Mouse (Mus musculus) forebrain, embryonic 13.5 days (tissue): ENCODE results near the gene Pvalb. TPM values are rescaled to one million over a fixed set of nuclear protein-coding genes. Genes with fewer than 3 reads are reported as not detected.

Source experiments
- ATAC-seq: fragments of 200-750 bp; cut with Nextera tagmentation; 2 replicates; pipeline ENCODE4 v1.8.0; 2017
- H3K27ac ChIP-seq: fragments of 300-500 bp; sonication (generic); 2 replicates; pipeline ENCODE4 v1.5.1; 2015; ENCODE audit warnings: inconsistent platforms, mild to moderate bottlenecking, moderate library complexity
- H3K27me3 ChIP-seq: fragments of 300-500 bp; sonication (generic); 2 replicates; pipeline ENCODE4 v1.6.1; 2015; ENCODE audit warnings: mild to moderate bottlenecking, inconsistent platforms
- H3K36me3 ChIP-seq: fragments of 300-500 bp; sonication (generic); 2 replicates; pipeline ENCODE4 v1.6.1; 2015; ENCODE audit warnings: mild to moderate bottlenecking, inconsistent platforms; ENCODE audit not compliant: poor library complexity, severe bottlenecking
- H3K4me1 ChIP-seq: fragments of 300-500 bp; sonication (generic); 2 replicates; pipeline ENCODE4 v1.6.1; 2015; ENCODE audit warnings: inconsistent platforms
- H3K4me2 ChIP-seq: fragments of 300-500 bp; sonication (generic); 2 replicates; pipeline ENCODE4 v1.6.1; 2015; ENCODE audit warnings: inconsistent platforms, mild to moderate bottlenecking, moderate library complexity
- H3K4me3 ChIP-seq: fragments of 300-500 bp; sonication (generic); 2 replicates; pipeline ENCODE4 v1.5.1; 2015; ENCODE audit warnings: mild to moderate bottlenecking, inconsistent platforms
- H3K9ac ChIP-seq: fragments of 300-500 bp; sonication (generic); 2 replicates; pipeline ENCODE4 v1.6.1; 2015; ENCODE audit warnings: mild to moderate bottlenecking, inconsistent platforms
- H3K9me3 ChIP-seq: fragments of 300-500 bp; sonication (generic); replicated peaks from 2 replicates; pipeline ENCODE4 v1.6.1; 2016; ENCODE audit warnings: inconsistent platforms
- WGBS: fragments of 180-500 bp; shearing (Covaris S2); methylation state at CpG from one replicate; pipeline ENCODE4 v1.1.7; 2015; 5-methylcytosine and 5-hydroxymethylcytosine counted together
- polyA plus RNA-seq: library from polyadenylated mRNA; unstranded; fragments of >200 nt; fragmentation: Nextera tagmentation; extraction: Ambion mirVana; gene quantifications from 2 replicates; pipeline ENCODE4 v1.2.1, GENCODE M21; 2015

The Pvalb gene
- polyA plus RNA-seq, 1 experiment from 2014 or later = not detected

DNA sequence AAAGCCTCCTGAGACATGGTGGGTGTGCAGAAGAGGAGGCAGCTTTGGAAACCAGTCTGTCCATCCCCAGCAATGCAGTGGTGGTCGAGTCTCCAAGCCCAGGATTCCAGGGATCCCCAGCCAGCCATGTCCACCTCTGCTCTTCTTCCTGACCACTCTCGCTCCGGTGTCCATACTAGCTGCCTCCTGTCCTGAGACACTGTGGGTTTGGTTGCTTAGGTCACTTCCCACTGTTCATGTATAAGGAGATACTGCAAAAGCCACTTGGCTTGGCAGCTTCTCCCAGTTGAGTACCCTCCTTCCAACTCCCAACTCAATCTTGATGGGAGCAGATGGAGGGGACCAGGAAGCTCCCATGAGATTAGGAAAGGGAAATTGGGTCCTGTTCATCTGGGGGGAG is 17.7 kb downstream of the Pvalb start:
- Histone ChIP-seq H3K4me3 (no peak overlapping the region), H3K27ac (no peak overlapping the region), H3K9ac (no peak overlapping the region), H3K4me2 (no peak overlapping the region), H3K27me3 (peaks cover 5% of the 10 kb centered on the region; the same call in 1 of the 2 replicates), H3K9me3 (no peaks in the 10 kb centered on the region), H3K4me1 (peaks cover 9% of the 10 kb centered on the region; the same call in 1 of the 2 replicates), H3K36me3 (no peaks in the 10 kb centered on the region)
- WGBS = 80% methylated on average over 3 of the region's 3 CpGs
- no peak for ATAC-seq

DNA sequence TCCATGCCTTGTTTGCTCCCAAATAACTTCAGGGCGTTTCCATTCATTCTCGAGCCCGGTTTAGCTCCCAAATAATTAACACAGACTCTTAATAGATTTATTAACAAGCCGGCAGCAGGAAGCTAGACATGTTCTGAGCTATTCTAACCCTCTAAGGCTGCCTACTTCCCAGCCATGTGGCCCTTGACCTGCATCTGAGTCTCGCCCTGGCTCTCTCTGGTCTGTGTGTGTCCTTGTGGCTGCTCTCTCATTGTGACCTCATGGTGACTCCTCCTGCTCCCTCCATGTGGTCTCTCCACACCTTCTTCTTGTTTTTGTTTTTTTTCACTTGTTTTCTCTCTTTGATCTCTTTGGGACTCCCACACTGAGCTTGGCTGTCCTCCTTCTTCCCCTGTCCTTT is 19.3 kb downstream of the Pvalb start:
- Histone ChIP-seq H3K36me3 (no peaks in the 10 kb centered on the region), H3K9me3 (no peaks in the 10 kb centered on the region), H3K9ac (no peak overlapping the region), H3K27ac (no peak overlapping the region), H3K4me3 (no peak overlapping the region), H3K4me2 (no peak overlapping the region), H3K27me3 (peaks cover 6% of the 10 kb centered on the region; the same call in 1 of the 2 replicates), H3K4me1 (peaks cover 20% of the 10 kb centered on the region)
- 53% methylated on average over 5 of the region's 5 CpGs for WGBS
- no peak for ATAC-seq

DNA sequence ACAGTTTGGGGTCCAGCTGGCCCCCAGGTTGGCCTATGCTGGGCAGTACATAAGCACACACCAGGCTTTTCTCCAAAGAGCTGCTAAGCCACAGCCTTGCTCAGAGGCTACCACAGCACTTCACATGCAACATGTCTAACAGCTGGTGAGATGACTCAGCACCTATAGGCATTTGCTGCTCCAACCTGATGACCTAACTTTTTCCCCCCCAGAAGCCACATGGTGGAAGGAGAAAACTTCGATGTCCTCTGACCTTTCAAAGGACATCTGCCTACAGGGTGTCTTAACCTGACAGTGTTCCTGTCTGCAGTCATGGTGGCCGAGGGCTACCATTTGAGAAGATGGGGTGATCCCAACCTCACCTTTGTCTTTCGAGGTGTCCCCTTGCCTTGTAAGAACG is 20.6 kb downstream of the Pvalb start:
- Histone ChIP-seq H3K27me3 (peaks cover 6% of the 10 kb centered on the region; the same call in 1 of the 2 replicates), H3K4me2 (no peak overlapping the region), H3K9me3 (no peaks in the 10 kb centered on the region), H3K4me3 (no peak overlapping the region), H3K36me3 (no peaks in the 10 kb centered on the region), H3K9ac (no peak overlapping the region), H3K27ac (no peak overlapping the region), H3K4me1 (peaks cover 32% of the 10 kb centered on the region)
- ATAC-seq = no peak
- 90% methylated on average over 4 of the region's 4 CpGs for WGBS

GRCm38 (mm10) chr15:78184855-78185254 is 21.3 kb downstream of the Pvalb start:
- ATAC-seq = peak; percentile 77
- Histone ChIP-seq H3K27ac (no peak overlapping the region), H3K4me2 (peak overlapping the region; percentile 19; the same call in 1 of the 2 replicates), H3K9me3 (no peaks in the 10 kb centered on the region), H3K27me3 (peaks cover 6% of the 10 kb centered on the region; the same call in 1 of the 2 replicates), H3K4me1 (peaks cover 32% of the 10 kb centered on the region), H3K4me3 (no peak overlapping the region), H3K9ac (no peak overlapping the region), H3K36me3 (no peaks in the 10 kb centered on the region)
- 3% methylated on average over 10 of the region's 10 CpGs for WGBS

DNA sequence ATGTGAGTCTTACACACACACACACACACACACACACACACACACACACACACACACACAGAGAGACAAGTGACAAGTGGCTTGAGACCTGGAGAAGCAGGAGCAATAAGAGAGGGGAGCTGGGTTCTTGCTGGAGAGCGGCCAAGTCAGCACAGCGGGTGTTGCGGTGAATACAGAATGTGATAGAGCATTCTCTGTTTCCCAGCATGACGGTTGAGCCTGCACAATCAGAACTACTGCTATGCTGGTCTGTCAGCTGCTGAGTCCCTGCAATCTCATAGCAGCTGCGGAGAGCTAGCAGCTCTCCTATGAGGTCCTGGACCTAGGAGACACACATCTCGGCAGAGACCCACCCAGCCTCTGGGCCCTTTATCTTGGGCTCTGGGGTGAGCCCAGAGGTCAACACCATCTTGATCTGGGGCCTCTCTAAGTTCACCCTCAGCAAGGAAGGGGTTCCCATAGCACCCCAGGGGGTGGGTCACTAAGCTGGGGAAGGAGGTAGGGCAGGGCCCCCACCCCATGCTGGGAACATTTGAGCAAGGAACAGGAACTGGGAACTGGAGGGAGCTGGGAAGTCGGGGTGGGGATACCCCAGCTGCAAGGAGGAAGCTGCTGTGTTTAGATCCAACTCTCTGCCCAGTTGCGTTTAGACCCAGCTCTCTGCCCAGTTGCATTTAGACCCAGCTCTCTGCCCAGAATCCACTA is 24.3 kb downstream of the Pvalb start:
- Histone ChIP-seq H3K9me3 (no peaks in the 10 kb centered on the region), H3K27me3 (peaks cover 6% of the 10 kb centered on the region; the same call in 1 of the 2 replicates), H3K27ac (peak overlapping the region; percentile 94), H3K36me3 (no peaks in the 10 kb centered on the region), H3K9ac (peak overlapping the region; percentile 37), H3K4me2 (peak overlapping the region; percentile 29), H3K4me3 (no peak overlapping the region), H3K4me1 (peaks cover 41% of the 10 kb centered on the region)
- peak; percentile 75 for ATAC-seq
- 18% methylated on average over 8 of the region's 8 CpGs for WGBS

DNA sequence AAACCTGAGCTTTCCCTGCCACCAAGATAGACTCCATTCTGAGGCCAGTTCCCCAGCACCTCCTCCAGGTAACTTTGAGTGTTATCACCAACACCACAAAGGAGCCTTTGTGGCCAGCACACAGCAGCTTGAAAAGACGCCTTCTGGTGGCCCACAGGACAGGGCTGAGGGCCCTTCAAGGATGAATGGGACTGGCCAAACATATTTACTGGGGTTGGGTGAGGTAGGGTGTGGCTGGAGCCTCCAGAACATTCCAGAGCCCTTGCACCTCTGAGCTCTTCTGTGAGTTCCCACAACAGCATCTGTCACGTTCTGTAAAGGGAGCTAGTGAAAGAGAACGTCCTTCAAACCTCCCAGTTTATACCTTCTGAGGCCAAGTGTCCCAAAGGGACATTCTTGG is 26.4 kb downstream of the Pvalb start:
- 79% methylated on average over 3 of the region's 3 CpGs for WGBS
- Histone ChIP-seq H3K9ac (no peak overlapping the region), H3K4me1 (peaks cover 44% of the 10 kb centered on the region), H3K27me3 (peaks cover 6% of the 10 kb centered on the region; the same call in 1 of the 2 replicates), H3K27ac (no peak overlapping the region), H3K4me2 (no peak overlapping the region), H3K4me3 (no peak overlapping the region), H3K36me3 (no peaks in the 10 kb centered on the region), H3K9me3 (no peaks in the 10 kb centered on the region)
- ATAC-seq = no peak

- no peak overlapping the region for H3K27ac ChIP-seq
- no peak overlapping the region for H3K4me3 ChIP-seq
- H3K27me3 ChIP-seq = 0 out of 2 replicates have a peak, but pooled peaks cover under 1% of the 10 kb centered on the region
- H3K4me1 ChIP-seq = peaks cover 40% of the 10 kb centered on the region
- no peaks in the 10 kb centered on the region for H3K9me3 ChIP-seq
- no peaks in the 10 kb centered on the region for H3K36me3 ChIP-seq
- H3K9ac ChIP-seq = no peak overlapping the region
- no peak overlapping the region for H3K4me2 ChIP-seq
- ATAC-seq = no peak
- 5% methylated on average over 9 of the region's 9 CpGs for WGBS
Measured at GRCm38 (mm10) chr15:78178397-78178796, 27.8 kb downstream of the Pvalb start.

DNA sequence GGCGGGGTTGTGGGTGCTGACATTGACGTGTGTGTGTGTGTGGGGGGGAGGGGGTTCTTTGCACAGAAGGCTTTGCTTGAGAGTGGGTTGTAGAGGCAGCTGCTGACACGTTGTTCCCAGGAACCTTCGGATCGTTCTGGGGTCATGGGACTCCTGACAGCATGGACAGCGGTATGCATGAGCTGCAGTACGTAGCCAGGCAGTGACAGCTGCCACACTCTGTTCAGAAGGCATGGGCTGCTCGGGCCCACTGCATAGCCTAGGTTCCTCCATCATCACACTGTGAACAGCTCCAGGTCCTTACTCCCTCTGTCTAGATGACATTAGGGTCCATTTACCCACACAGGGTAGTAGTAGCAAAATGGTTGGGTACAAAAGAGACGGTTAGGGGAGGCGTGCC is 28.9 kb downstream of the Pvalb start:
- Histone ChIP-seq H3K9ac (no peak overlapping the region), H3K27ac (no peak overlapping the region), H3K27me3 (no peaks in the 10 kb centered on the region), H3K9me3 (no peaks in the 10 kb centered on the region), H3K4me1 (peaks cover 44% of the 10 kb centered on the region), H3K4me3 (no peak overlapping the region), H3K4me2 (no peak overlapping the region), H3K36me3 (no peaks in the 10 kb centered on the region)
- WGBS = 74% methylated on average over 10 of the region's 10 CpGs
- no peak for ATAC-seq

- no peaks in the 10 kb centered on the region for H3K9me3 ChIP-seq
- peaks cover 38% of the 10 kb centered on the region for H3K4me1 ChIP-seq
- peak overlapping the region; percentile 55 for H3K9ac ChIP-seq
- H3K4me2 ChIP-seq = peak overlapping the region; percentile 58
- no peaks in the 10 kb centered on the region for H3K27me3 ChIP-seq
- H3K4me3 ChIP-seq = peak overlapping the region; percentile 72
- no peaks in the 10 kb centered on the region for H3K36me3 ChIP-seq
- ATAC-seq = no peak
- 72% methylated on average over 6 of the region's 6 CpGs for WGBS
- peak overlapping the region; percentile 80 for H3K27ac ChIP-seq
Measured at GRCm38 (mm10) chr15:78174887-78175245, 31.3 kb downstream of the Pvalb start.

GRCm38 (mm10) chr15:78173972-78174886 is 32.0 kb downstream of the Pvalb start, which contains the start of gene Ift27:
TSS of gene Ift27 (minus strand) at chr15:78174107.
- Histone ChIP-seq H3K4me1 (peaks cover 38% of the 10 kb centered on the region), H3K27me3 (no peaks in the 10 kb centered on the region), H3K9ac (peak within 1 kb of the TSS; percentile 84), H3K27ac (peak within 1 kb of the TSS; percentile 80), H3K4me2 (peak within 1 kb of the TSS; percentile 76), H3K36me3 (no peaks in the 10 kb centered on the region), H3K9me3 (no peaks in the 10 kb centered on the region), H3K4me3 (peak within 1 kb of the TSS; percentile 72)
- ATAC-seq = peak; percentile 97
- WGBS = 2% methylated on average over 40 of the region's 40 CpGs

DNA sequence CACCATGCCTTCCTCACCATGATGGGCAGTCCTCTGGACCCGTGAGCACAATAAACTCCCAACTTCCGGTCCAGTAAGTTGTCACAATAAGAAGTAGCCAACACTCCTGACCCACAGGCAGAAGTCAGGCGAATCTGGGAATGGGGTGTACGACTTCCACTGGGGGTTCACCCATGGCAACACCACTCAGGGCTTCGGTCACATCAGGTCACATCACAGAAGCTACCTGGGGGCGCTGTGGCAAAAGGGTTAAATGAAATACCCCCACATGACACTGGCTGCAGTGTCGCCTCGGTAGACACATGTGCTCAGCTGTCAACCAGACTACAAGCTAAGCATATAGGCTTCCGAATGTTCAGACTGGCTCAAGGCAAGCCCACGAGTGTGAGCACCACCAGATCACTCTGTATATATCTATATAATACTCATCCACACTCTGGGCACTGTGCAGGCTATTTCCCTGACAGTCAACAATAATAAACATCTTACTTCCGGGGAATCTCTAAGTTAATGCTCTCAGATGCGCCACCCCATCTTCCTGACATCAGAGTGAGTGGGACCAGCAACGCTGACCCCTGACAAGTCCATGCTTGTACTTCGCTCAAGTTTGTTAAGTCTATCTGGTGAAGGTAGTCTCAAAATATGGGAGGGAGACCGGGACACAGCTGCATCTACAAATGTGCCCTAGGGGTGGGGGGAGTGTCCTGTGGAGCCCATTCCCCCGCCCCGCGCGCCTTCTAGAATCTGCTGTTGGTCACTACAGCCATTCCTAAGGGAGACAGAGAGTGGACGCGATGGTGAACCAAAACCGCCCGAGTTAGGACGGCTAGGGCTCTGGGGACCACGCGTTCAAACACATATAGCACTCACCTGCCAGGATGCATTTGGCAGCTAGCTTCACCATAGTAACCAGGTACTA is 33.0 kb downstream of the Pvalb start:
- H3K9me3 ChIP-seq = no peaks in the 10 kb centered on the region
- H3K4me2 ChIP-seq = peak overlapping the region; percentile 76
- H3K27me3 ChIP-seq = no peaks in the 10 kb centered on the region
- peak overlapping the region; percentile 48; the same call in 1 of the 2 replicates for H3K27ac ChIP-seq
- peaks cover 32% of the 10 kb centered on the region for H3K4me1 ChIP-seq
- ATAC-seq = no peak
- H3K4me3 ChIP-seq = peak overlapping the region; percentile 72
- H3K36me3 ChIP-seq = no peaks in the 10 kb centered on the region
- peak overlapping the region; percentile 84 for H3K9ac ChIP-seq
- WGBS = 24% methylated on average over 26 of the region's 26 CpGs
